Mouse (Mus musculus) brain, embryonic 14.5 days (tissue): Measurements from ENCODE around the gene Zfp534.
"Not testable (repeated sequence)": the region's sequence is repeated elsewhere in the genome, so short reads cannot be mapped to it uniquely, and the experiment has no call there.

ENCODE experiments used
- CTCF ChIP-seq: fragments of 200-500 bp; IDR thresholded peaks from 2 replicates; pipeline ENCODE4 v1.5.1; 2012; ENCODE audit warnings: inconsistent platforms, mild to moderate bottlenecking, moderate library complexity, borderline replicate concordance; ENCODE audit not compliant: insufficient read depth, insufficient read length; ENCODE audit errors: extremely low read depth
- POLR2A ChIP-seq: fragments of 200-500 bp; IDR thresholded peaks from 2 replicates; pipeline ENCODE4 v1.6.1; 2012; ENCODE audit warnings: mild to moderate bottlenecking, inconsistent platforms, borderline replicate concordance; ENCODE audit not compliant: poor library complexity, insufficient read depth, insufficient read length, severe bottlenecking; ENCODE audit errors: extremely low read depth

- not testable (repeated sequence) for TF ChIP-seq POLR2A, CTCF
Observed at GRCm38 (mm10) chr4:147647407-147647806, 54.9 kb downstream of the Zfp534 start.
